Mouse (Mus musculus) neutrophil, adult 65 days (primary cell): Measurements from ENCODE around the gene Ms4a4d. TPM values are rescaled to one million over a fixed set of nuclear protein-coding genes. Genes with fewer than 3 reads are reported as not detected.

Source experiments
- total RNA-seq: library from RNA; stranded (reverse); gene quantifications from 2 replicates; pipeline ENCODE4 v1.2.4, GENCODE M21; 2023

Gene Ms4a4d
- total RNA-seq = not detected in 2 replicates

GRCm38 (mm10) chr19:11536593-11536992 lies at the start of gene Ms4a4d:
TSS of gene Ms4a4d (plus strand) at chr19:11536801.

GRCm38 (mm10) chr19:11516246-11516645 lies 20.4 kb upstream of the Ms4a4d start, which contains the start of gene Ms4a6b:
TSS of gene Ms4a6b (plus strand) at chr19:11516512.

GRCm38 (mm10) chr19:11604603-11605002 lies 68.0 kb downstream of the Ms4a4d start, which contains the start of gene Ms4a6d:
TSS of gene Ms4a6d (minus strand) at chr19:11604849.

Other genes with a start within 250 kb of the Ms4a4d start
- not detected in 2 replicates for gene Ms4a14, start 222.3 kb upstream of the Ms4a4d start, total RNA-seq
- 0.25 TPM in 1 of 2 replicates, not detected in the other for gene Ms4a7, start 200.7 kb upstream of the Ms4a4d start, total RNA-seq
- gene Ms4a4a, start 161.3 kb upstream of the Ms4a4d start, total RNA-seq = 8.6 and 9.1 TPM in 2 replicates
- 26.6 and 27.6 TPM in 2 replicates for gene Ms4a4c, start 132.0 kb upstream of the Ms4a4d start, total RNA-seq
- gene Ms4a4b, start 93.2 kb upstream of the Ms4a4d start, total RNA-seq = 3.4 and 5.1 TPM in 2 replicates
- gene Ms4a6c, start 67.4 kb upstream of the Ms4a4d start, total RNA-seq = 117 and 149 TPM in 2 replicates
- 1.5 and 2.4 TPM in 2 replicates for gene Gm8369, start 50.9 kb upstream of the Ms4a4d start, total RNA-seq
- gene Ms4a6b, start 20.3 kb upstream of the Ms4a4d start, total RNA-seq = 11.9 and 14.9 TPM in 2 replicates
- gene Ms4a6d, start 68.0 kb downstream of the Ms4a4d start, total RNA-seq = 5.6 and 9.4 TPM in 2 replicates
- gene Ms4a2, start 86.9 kb downstream of the Ms4a4d start, total RNA-seq = 3.3 and 3.5 TPM in 2 replicates
- gene Ms4a3, start 104.0 kb downstream of the Ms4a4d start, total RNA-seq = 72.4 and 78.0 TPM in 2 replicates
- gene Oosp2, start 123.8 kb downstream of the Ms4a4d start, total RNA-seq = 1.0 TPM in 1 of 2 replicates, not detected in the other
- gene Oosp1, start 154.3 kb downstream of the Ms4a4d start, total RNA-seq = not detected in 2 replicates
- gene Oosp3, start 160.3 kb downstream of the Ms4a4d start, total RNA-seq = not detected in 2 replicates
- not detected in 2 replicates for gene Gif, start 210.8 kb downstream of the Ms4a4d start, total RNA-seq
- gene Mrpl16, start 233.6 kb downstream of the Ms4a4d start, total RNA-seq = 11.7 and 13.1 TPM in 2 replicates